Mouse (Mus musculus): ENCODE results near the gene Pkn2.

Gene Pkn2

GRCm38 (mm10) chr3:142743973-142744898, 137.6 kb downstream of the Pkn2 start:
- DNase-seq (ENCODE audit: low read depth, low spot score) = no peak

All from brain, embryonic 18.5 days (tissue).